Mouse (Mus musculus): ENCODE measurements around the gene Npr1.

Npr1 gene

DNA sequence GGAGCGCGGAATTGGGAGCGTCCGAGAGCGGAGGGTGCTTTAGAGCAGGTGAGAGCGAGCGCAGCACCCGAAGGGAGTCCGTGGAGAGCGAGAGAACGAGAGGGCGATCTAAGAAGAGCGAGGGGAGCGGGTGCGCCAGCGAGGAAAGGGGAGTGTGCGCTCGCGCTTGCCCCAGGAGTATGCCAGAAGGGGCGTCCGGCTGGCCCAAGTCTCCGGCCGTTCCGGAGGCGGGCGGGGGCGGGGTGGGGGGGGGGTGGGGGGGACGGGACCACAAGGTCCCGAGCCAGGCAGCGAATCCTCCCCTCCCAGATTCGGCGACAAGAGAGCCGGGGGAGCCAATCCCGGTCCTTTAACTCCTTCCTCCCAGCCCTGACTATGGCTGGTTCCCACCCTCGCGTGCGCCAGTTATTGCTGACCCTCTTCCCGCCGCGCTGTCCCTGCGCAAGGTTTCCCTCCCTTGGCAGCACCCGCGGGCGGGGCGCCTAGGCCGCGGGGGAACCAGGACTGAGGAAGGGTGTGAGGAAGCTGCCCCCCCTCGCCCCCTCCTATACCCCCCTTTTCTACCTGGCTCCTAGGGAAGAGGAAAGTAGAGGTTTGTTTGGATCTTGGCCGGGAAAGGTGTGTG lies at the start of gene Npr1:
Npr1 (minus strand) TSS at position 181 of the 625 bp plus-strand sequence.
- no peak for DNase-seq (ENCODE audit: low read depth, low spot score)

- DNase-seq (ENCODE audit: low read depth, low spot score): no peak
These were observed 49.6 kb upstream of the Npr1 start for GRCm38 (mm10) chr3:90515242-90515641.

GRCm38 (mm10) chr3:90514691-90515090 lies 49.0 kb upstream of the Npr1 start:
- DNase-seq (ENCODE audit: low read depth, low spot score): no peak

GRCm38 (mm10) chr3:90513796-90514590 lies 48.3 kb upstream of the Npr1 start, which contains the start of the genes S100a1 and S100a13:
Gene S100a1, minus strand, starts transcription at chr3:90514392.
Gene S100a13, plus strand, starts transcription at chr3:90514435.
- DNase-seq (ENCODE audit: low read depth, low spot score): no peak

GRCm38 (mm10) chr3:90512948-90513642 lies 47.4 kb upstream of the Npr1 start:
- DNase-seq (ENCODE audit: low read depth, low spot score): no peak

DNA sequence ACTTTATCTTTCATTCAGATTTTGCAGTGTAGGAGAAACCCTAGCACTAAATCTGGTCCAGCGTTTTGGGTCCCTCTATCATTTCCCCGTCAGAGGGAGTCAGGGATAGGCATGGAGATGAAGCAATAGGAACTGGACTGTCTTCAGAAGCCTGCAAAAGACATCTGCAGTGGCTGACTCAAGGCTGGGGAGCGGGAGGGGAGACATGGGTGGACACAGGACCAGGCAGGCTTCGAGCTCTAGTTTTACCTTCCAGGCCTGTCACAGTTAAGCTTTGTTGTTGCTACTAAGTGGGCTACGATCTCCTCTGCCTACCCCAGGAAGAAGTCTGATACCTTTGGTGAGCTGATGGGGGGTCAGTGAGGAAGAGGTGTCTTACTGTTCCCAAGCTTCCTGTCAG lies 46.6 kb upstream of the Npr1 start:
- DNase-seq (ENCODE audit: low read depth, low spot score): no peak

- no peak for DNase-seq (ENCODE audit: low read depth, low spot score)
These were observed 44.1 kb upstream of the Npr1 start for GRCm38 (mm10) chr3:90509747-90510123.

- DNase-seq (ENCODE audit: low read depth, low spot score): peak; percentile 97
These were observed 43.5 kb upstream of the Npr1 start, which contains the start of gene Chtop for GRCm38 (mm10) chr3:90508950-90509746. Gene Chtop, minus strand, starts transcription at chr3:90509498.

- DNase-seq (ENCODE audit: low read depth, low spot score): no peak
These were observed 42.8 kb upstream of the Npr1 start for GRCm38 (mm10) chr3:90508287-90508949.

DNA sequence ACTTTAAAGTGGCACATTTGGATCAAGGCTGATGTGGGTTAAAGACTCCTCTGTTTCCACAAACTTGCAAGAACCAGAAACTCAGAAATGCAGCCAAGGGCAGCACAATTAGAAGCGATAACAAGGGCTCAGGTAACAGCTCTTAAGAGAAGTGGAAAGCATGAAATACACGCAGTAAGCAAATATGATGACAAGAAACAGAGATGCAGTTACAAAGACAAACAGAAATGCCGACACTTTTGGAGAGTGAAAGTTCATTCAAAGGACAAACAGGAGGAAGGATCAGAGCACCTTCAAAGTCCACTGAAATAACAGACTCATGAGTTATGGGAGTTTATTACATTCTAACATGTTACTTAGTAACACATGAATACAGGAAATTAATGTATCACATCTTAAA lies 40.7 kb upstream of the Npr1 start:
- DNase-seq (ENCODE audit: low read depth, low spot score): no peak

- no peak for DNase-seq (ENCODE audit: low read depth, low spot score)
These were observed 39.5 kb upstream of the Npr1 start for GRCm38 (mm10) chr3:90505216-90505615.

DNA sequence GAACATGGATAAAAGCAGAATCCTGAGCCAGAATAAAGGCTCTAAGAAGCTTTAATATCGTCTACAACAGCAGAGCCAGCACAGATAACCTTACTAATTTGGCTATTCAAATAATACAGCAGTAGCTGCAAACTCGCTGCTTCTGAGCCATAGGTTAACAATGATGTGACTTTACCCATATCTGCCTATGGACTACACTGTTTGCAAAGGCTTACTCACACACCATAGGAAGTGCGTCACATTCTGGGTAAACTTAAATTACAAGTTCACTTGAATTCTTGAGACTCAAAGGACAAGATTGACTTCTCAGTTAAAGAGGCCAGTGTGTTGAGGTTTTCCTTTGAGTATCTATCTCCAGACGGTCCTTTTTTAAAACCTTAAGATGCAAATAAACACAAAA lies 37.8 kb upstream of the Npr1 start:
- DNase-seq (ENCODE audit: low read depth, low spot score): no peak

DNA sequence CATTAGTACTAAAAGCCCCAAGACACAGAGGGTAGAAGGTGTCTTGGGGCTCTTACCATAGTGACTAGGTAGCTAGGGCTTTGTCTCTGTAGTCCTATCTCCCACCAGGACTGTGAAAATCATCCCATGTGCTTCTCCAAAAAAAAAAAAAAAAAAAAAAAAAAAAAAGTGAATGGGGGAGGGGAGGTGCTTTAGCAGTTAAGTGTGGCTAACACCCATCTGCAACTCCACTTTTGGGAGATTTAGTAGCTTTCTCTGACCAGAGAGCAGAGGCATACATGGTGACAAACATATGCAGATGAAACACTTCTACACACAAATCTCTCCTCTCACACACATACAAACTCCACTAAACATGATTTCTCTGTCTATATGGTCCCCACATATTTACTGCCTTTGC lies 31.9 kb upstream of the Npr1 start:
- no peak for DNase-seq (ENCODE audit: low read depth, low spot score)

GRCm38 (mm10) chr3:90495850-90496525 lies 30.3 kb upstream of the Npr1 start:
- DNase-seq (ENCODE audit: low read depth, low spot score): no peak

DNA sequence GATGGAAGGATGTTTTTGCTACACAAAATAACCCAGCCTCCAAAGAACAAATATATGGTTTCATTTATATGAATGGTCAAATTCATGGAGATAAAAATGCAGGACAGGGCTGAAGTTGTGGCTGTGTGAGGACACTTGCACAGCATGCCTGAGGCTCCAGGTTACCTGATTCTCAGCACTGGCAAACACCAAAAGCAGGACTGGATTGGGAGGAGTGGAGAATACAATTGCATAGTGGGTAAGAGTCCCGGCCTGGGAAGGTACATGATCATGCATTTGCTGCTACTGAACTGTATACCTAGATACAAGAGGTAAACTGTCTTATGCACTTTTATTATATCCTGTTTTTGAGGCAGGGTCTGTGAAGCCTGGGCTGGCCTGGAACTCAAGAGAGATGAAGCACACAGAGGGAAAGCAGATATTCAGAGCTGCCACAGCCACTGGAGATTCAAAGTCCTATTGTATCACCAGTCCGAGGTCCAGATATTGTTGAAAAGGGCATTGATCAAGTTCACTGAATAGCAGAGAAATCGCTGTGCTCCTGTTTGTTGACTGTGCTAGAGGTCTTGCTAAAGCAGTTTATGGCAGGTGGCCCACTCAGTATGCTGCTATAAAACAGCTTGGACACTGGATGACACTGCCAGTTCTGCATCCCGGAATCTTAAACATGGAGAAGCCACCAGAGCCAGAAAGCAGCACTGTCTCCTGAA lies 28.3 kb upstream of the Npr1 start:
- DNase-seq (ENCODE audit: low read depth, low spot score): no peak

- no peak for DNase-seq (ENCODE audit: low read depth, low spot score)
These were observed 25.7 kb upstream of the Npr1 start for GRCm38 (mm10) chr3:90491350-90491749.

DNA sequence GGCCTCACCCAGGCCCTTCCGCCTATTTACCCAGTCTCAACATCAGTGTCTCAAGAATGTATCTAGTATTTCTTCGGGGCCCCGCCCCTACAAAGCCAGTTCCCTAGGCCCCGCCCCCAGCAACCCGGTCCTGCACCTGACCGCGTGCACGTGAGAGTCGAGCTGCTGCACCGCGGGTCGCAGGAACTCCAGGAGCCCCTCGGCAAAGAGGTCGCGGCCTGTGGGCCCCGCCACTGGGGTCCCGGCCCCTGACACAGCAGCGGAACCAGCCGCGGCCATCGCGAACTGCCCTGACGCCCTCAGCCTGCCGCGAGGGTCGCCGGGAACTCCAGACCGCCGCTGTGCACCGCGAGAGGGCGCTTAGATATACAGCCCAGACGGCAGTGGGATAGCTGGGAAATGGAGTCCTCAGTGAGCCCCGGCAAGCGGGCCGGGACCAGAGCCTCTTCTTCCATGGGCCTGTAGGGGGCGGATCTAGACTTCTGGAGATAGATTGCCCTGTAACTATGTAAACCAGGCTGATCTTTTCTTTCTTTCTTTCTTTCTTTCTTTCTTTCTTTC lies 25.1 kb upstream of the Npr1 start, which contains the start of gene Snapin:
Snapin (minus strand) TSS at position 338 of the 561 bp plus-strand sequence.
- DNase-seq (ENCODE audit: low read depth, low spot score): peak; percentile 84

DNA sequence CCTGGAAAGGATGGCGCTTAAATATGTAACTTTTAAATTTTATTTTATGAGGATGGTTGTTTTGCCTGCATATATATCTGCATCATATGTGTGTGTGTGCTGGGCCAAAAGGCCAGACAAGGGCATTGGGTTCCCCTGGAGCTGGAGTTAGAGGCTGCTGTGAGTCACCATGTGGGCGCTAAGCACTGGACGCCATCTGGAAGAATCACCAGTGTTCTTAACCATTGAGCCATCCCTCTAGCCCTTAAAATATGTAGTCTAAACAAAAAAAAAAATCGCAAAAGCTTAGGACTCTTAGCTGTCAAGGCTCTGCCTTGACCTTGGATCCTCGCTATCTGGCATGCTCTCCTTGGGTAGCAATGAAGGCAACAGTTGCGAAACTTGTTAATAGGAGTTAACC lies 22.9 kb upstream of the Npr1 start:
- DNase-seq (ENCODE audit: low read depth, low spot score): no peak

DNA sequence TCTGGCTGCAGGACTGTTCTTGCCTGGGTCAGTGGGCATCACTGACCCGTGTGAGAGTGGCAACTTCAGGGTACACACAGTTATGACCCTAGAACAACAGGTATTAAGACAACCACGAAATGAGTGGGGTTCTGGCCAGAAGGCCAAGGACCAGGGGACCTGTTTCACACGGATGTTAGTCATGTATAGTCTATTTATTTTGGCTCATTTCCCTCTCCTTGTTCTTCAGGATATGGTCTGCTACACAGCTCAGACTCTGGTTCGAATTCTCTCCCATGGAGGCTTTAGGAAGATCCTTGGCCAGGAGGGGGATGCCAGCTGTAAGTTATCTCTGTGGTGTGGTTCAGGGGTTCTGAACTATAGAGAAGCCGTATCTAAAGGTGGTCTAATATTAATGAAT lies 21.3 kb upstream of the Npr1 start:
- DNase-seq (ENCODE audit: low read depth, low spot score): no peak

All from retina, adult 2 months (tissue).